8 mouse cellular contexts compared by ENCODE assay signal in the genomic region with DNA sequence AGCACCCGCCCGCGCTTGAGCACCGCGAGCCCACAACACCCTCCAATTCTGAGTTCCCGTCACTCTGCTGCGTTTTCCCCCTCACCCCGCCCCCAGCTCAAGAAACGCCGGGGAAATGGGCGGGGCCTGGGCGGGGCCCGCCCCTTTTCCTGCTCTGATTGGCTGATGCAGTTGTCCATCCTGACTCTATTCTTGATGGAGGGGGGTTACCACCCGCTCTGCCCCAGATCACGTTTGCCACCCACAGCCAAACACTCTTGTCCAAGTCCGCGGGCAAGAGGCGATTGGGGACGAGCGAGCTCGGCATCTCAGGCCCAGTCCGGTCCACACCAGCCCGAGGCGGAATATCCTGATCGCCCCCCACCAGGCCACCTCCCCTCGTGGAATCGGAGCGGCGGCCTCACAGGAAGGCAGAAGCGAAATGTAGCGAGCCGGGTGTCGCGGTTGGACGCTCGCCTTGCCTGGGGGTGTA. TPM values are rescaled to one million over a fixed set of nuclear protein-coding genes. Genes with fewer than 3 reads are reported as not detected.
DNase-seq lines count a peak whose midpoint lies in the region; ATAC-seq and TF ChIP-seq lines count a peak whose summit lies in the region.

No protein-coding gene starts in this region.

- peaks cover 9% of the 10 kb centered on the region; the same call in 1 of the 2 replicates for H3K27me3 ChIP-seq in hindbrain, embryonic 10.5 days (ENCODE audit: insufficient read depth, poor library complexity, severe bottlenecking)
- no peaks in the 10 kb centered on the region for H3K27me3 ChIP-seq in lung, postnatal 0 days (replicated peaks; ENCODE audit: insufficient read depth, low read length)

- peak overlapping the region; percentile 82 for H3K9ac ChIP-seq in lung, postnatal 0 days (replicated peaks; ENCODE audit: low read depth)

- H3K4me3 ChIP-seq in hindbrain, embryonic 10.5 days = peak overlapping the region; percentile 88
- H3K4me3 ChIP-seq in lung, postnatal 0 days (ENCODE audit: low read depth, low read length) = peak overlapping the region; percentile 66

- peak; percentile 86 for ATAC-seq in frontal cortex, adult (ENCODE audit: low TSS enrichment)
- peak; percentile 97 for ATAC-seq in lung, postnatal 0 days

- H3K36me3 ChIP-seq in hindbrain, embryonic 10.5 days = peaks cover 30% of the 10 kb centered on the region
- H3K36me3 ChIP-seq in lung, postnatal 0 days (ENCODE audit: insufficient read depth, low read length) = no peaks in the 10 kb centered on the region

- WGBS in hindbrain, embryonic 10.5 days = under 1% methylated on average over 36 of the region's 36 CpGs
- 2% methylated on average over 31 of the region's 36 CpGs for WGBS in lung, postnatal 0 days

- H3K4me2 ChIP-seq in lung, postnatal 0 days (replicated peaks; ENCODE audit: low read depth, low read length) = peak overlapping the region; percentile 87

- no peak for TF ChIP-seq CTCF in lung, postnatal 0 days (IDR thresholded peaks at IDR 0.05)

- H3K9me3 ChIP-seq in hindbrain, embryonic 10.5 days = no peaks in the 10 kb centered on the region
- no peaks in the 10 kb centered on the region for H3K9me3 ChIP-seq in lung, postnatal 0 days (ENCODE audit: low read length)

- H3K27ac ChIP-seq in hindbrain, embryonic 10.5 days = peak overlapping the region; percentile 94
- peak overlapping the region; percentile 76 for H3K27ac ChIP-seq in lung, postnatal 0 days (ENCODE audit: low read length)

- DNase-seq in MN1 (ENCODE audit: low spot score) = peak; percentile 94
- DNase-seq in cerebellum, adult 9-10 months = peak; percentile 98
- DNase-seq in hindbrain, embryonic 10.5 days (ENCODE audit: low spot score) = peak; percentile 98
- peak; percentile 93 for DNase-seq in layer of hippocampus, adult 9-11 months
- DNase-seq in lung, postnatal 0 days (ENCODE audit: low spot score) = peak; percentile 95
- DNase-seq in ovary, postnatal 14 days (ENCODE audit: low spot score) = peak; percentile 93
- peak; percentile 94 for DNase-seq in thymus, postnatal 14 days

- H3K4me1 ChIP-seq in hindbrain, embryonic 10.5 days (replicated peaks) = peaks cover 49% of the 10 kb centered on the region
- peaks cover 18% of the 10 kb centered on the region for H3K4me1 ChIP-seq in lung, postnatal 0 days (ENCODE audit: insufficient read depth, low read depth, low read length)

- 0 out of 2 replicates have a peak, but pooled peaks have one; percentile 6 for TF ChIP-seq EP300 in lung, postnatal 0 days (IDR thresholded peaks at IDR 0.05)

RNA-seq across cellular contexts. Expression of a gene that starts 0.5 kb away (rescaled TPM):
- 8.9 and 10.7 TPM in 2 replicates for polyA plus RNA-seq in hindbrain, embryonic 10.5 days (2016; fragmentation: Nextera tagmentation; extraction: Ambion mirVana)
- 12.1 and 13.1 TPM in 2 replicates for polyA plus RNA-seq in lung, postnatal 0 days (2015; fragmentation: Nextera tagmentation; extraction: Ambion mirVana)

RNA-seq across cellular contexts. Expression of a gene that starts 30.6 kb away (rescaled TPM):
- polyA plus RNA-seq in hindbrain, embryonic 10.5 days (2016; fragmentation: Nextera tagmentation; extraction: Ambion mirVana) = 1.4 and 2.2 TPM in 2 replicates
- 1.6 TPM in 2 replicates for polyA plus RNA-seq in lung, postnatal 0 days (2015; fragmentation: Nextera tagmentation; extraction: Ambion mirVana)

RNA-seq across cellular contexts. Expression of a gene that starts 39.2 kb away (rescaled TPM):
- 9.2 and 10.8 TPM in 2 replicates for polyA plus RNA-seq in hindbrain, embryonic 10.5 days (2016; fragmentation: Nextera tagmentation; extraction: Ambion mirVana)
- 23.1 and 26.3 TPM in 2 replicates for polyA plus RNA-seq in lung, postnatal 0 days (2015; fragmentation: Nextera tagmentation; extraction: Ambion mirVana)

Comparison
In these comparisons a context has a peak if more than half of its experiments do, and no peak if none do; other contexts are left out.
1. Peak in every context shown above with its lines: DNase-seq, ATAC-seq, H3K4me3 ChIP-seq and H3K27ac ChIP-seq.